Mouse (Mus musculus): Measurements from ENCODE around the gene Slc7a15. TPM values are rescaled to one million over a fixed set of nuclear protein-coding genes. Genes with fewer than 3 reads are reported as not detected.

The Slc7a15 gene
- polyA plus RNA-seq, 1 experiment: 0.06 TPM

- peak overlapping the region; percentile 76 for H3K4me2 ChIP-seq (ENCODE audit: low read depth)
- H3K4me3 ChIP-seq: peak overlapping the region; percentile 100
- peaks cover 35% of the 10 kb centered on the region for H3K79me2 ChIP-seq (ENCODE audit: control insufficient read depth, insufficient read depth)
- no peaks in the 10 kb centered on the region for H3K36me3 ChIP-seq (ENCODE audit: control insufficient read depth, insufficient read depth)
- no peak overlapping the region for H3ac ChIP-seq (ENCODE audit: control insufficient read depth, insufficient read length)
- H3K27me3 ChIP-seq (ENCODE audit: control insufficient read depth, insufficient read depth, insufficient read length): no peaks in the 10 kb centered on the region
- no peak for TF ChIP-seq CEBPB (IDR thresholded peaks at IDR 0.05; ENCODE audit: insufficient read depth, poor library complexity, severe bottlenecking)
- peak; percentile 83 for TF ChIP-seq POLR2AphosphoS2 (IDR thresholded peaks at IDR 0.05; ENCODE audit: insufficient read length, low read depth)
- TF ChIP-seq POLR2A (IDR thresholded peaks at IDR 0.05; ENCODE audit: insufficient read length, low read depth): peak; percentile 10
- TF ChIP-seq MYOD1 (IDR thresholded peaks at IDR 0.05; ENCODE audit: control insufficient read depth in 1 of 3, insufficient read length in 2 of 3, low read depth in 2 of 3): no peak
Measured at GRCm38 (mm10) chr12:8495881-8496678, 102.8 kb downstream of the Slc7a15 start.

DNA sequence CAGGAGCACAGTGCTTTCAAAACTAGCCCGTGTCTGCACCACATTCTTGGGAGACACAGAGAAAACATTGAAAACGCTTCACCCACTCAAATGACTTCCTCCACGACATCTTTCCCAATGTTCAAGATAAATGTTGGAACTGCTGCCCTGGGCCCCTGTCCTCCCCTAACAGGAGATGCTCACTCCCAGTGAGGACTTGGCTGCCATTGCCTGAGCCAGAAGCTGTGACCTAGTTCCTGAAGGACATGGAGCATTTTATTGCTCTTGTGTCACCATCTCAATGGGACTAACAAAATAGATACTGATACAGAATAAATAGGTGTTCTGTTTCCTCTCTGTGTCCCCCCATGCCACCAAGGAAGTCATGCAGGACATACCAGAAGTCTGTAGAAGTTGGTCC is 104.2 kb downstream of the Slc7a15 start:
- Histone ChIP-seq H3ac (ENCODE audit: control insufficient read depth, insufficient read length) (no peak overlapping the region), H3K36me3 (ENCODE audit: control insufficient read depth, insufficient read depth) (no peaks in the 10 kb centered on the region), H3K79me2 (ENCODE audit: control insufficient read depth, insufficient read depth) (peaks cover 28% of the 10 kb centered on the region), H3K4me3 (no peak overlapping the region), H3K4me2 (ENCODE audit: low read depth) (no peak overlapping the region), H3K27me3 (ENCODE audit: control insufficient read depth, insufficient read depth, insufficient read length) (no peaks in the 10 kb centered on the region)
- no peak for TF ChIP-seq E2F4 (IDR thresholded peaks at IDR 0.05; ENCODE audit: insufficient read depth)
- no peak for TF ChIP-seq MYOD1 (IDR thresholded peaks at IDR 0.05; ENCODE audit: control insufficient read depth in 1 of 3, insufficient read length in 2 of 3, low read depth in 2 of 3)
- TF ChIP-seq TCF12 (IDR thresholded peaks at IDR 0.05; ENCODE audit: insufficient read depth, poor library complexity, severe bottlenecking): no peak
- TF ChIP-seq POLR2AphosphoS2 (IDR thresholded peaks at IDR 0.05; ENCODE audit: insufficient read length, low read depth): no peak
- TF ChIP-seq REST (IDR thresholded peaks at IDR 0.05; ENCODE audit: insufficient read depth, insufficient read length): no peak
- TF ChIP-seq TCF3 (IDR thresholded peaks at IDR 0.05; ENCODE audit: insufficient read length, low read depth): no peak
- TF ChIP-seq POLR2A (IDR thresholded peaks at IDR 0.05; ENCODE audit: insufficient read length, low read depth): no peak
- TF ChIP-seq MAX (IDR thresholded peaks at IDR 0.05; ENCODE audit: low read depth): no peak
- no peak for TF ChIP-seq MYOG (IDR thresholded peaks at IDR 0.05; ENCODE audit: control insufficient read depth in 1 of 3, insufficient read depth in 1 of 3, insufficient read length in 2 of 3, low read depth in 2 of 3)
- TF ChIP-seq USF1 (IDR thresholded peaks at IDR 0.05; ENCODE audit: low read depth): no peak
- no peak for TF ChIP-seq CEBPB (IDR thresholded peaks at IDR 0.05; ENCODE audit: insufficient read depth, poor library complexity, severe bottlenecking)
- no peak for TF ChIP-seq SRF (IDR thresholded peaks at IDR 0.05; ENCODE audit: control insufficient read depth, insufficient read length, low read depth)

- no peaks in the 10 kb centered on the region for H3K27me3 ChIP-seq (ENCODE audit: control insufficient read depth, insufficient read depth, insufficient read length)
- no peak overlapping the region for H3K4me2 ChIP-seq (ENCODE audit: low read depth)
- H3K36me3 ChIP-seq (ENCODE audit: control insufficient read depth, insufficient read depth): no peaks in the 10 kb centered on the region
- H3ac ChIP-seq (ENCODE audit: control insufficient read depth, insufficient read length): no peak overlapping the region
- TF ChIP-seq E2F4 (IDR thresholded peaks at IDR 0.05; ENCODE audit: insufficient read depth): no peak
- no peak for TF ChIP-seq TCF12 (IDR thresholded peaks at IDR 0.05; ENCODE audit: insufficient read depth, poor library complexity, severe bottlenecking)
- no peak for TF ChIP-seq TCF3 (IDR thresholded peaks at IDR 0.05; ENCODE audit: insufficient read length, low read depth)
- TF ChIP-seq SRF (IDR thresholded peaks at IDR 0.05; ENCODE audit: control insufficient read depth, insufficient read length, low read depth): no peak
- TF ChIP-seq CEBPB (IDR thresholded peaks at IDR 0.05; ENCODE audit: insufficient read depth, poor library complexity, severe bottlenecking): no peak
- peaks cover 15% of the 10 kb centered on the region for H3K79me2 ChIP-seq (ENCODE audit: control insufficient read depth, insufficient read depth)
- no peak overlapping the region for H3K4me3 ChIP-seq
Measured at GRCm38 (mm10) chr12:8493386-8493785, 105.5 kb downstream of the Slc7a15 start.

DNA sequence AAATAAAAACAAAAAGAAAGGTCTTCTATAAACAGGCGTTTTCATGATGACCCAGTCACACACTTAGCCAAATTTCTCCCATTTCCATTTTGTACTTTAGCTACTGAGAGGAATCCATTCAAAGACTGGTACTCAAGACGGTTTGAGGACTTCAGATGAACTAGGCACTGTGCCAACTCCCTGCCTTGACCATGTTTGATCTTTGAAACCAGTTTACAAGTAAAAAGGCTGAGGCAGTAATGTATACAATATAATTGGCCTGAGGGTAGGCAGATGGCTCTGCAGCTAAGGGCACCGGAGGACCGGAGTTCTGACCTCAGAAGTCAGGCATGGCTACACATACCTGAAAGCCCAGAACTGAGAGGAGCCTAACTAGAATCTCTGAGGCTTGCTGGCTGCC is 109.8 kb downstream of the Slc7a15 start:
- H3K36me3 ChIP-seq (ENCODE audit: control insufficient read depth, insufficient read depth): no peaks in the 10 kb centered on the region
- no peak for TF ChIP-seq POLR2A (IDR thresholded peaks at IDR 0.05; ENCODE audit: insufficient read length, low read depth)
- no peak for TF ChIP-seq REST (IDR thresholded peaks at IDR 0.05; ENCODE audit: insufficient read depth, insufficient read length)
- TF ChIP-seq MYOG (IDR thresholded peaks at IDR 0.05; ENCODE audit: control insufficient read depth in 1 of 3, insufficient read depth in 1 of 3, insufficient read length in 2 of 3, low read depth in 2 of 3): no peak
- no peak for TF ChIP-seq SRF (IDR thresholded peaks at IDR 0.05; ENCODE audit: control insufficient read depth, insufficient read length, low read depth)
- no peak for TF ChIP-seq POLR2AphosphoS2 (IDR thresholded peaks at IDR 0.05; ENCODE audit: insufficient read length, low read depth)

GRCm38 (mm10) chr12:8488652-8488980 is 110.2 kb downstream of the Slc7a15 start:
- Histone ChIP-seq H3ac (ENCODE audit: control insufficient read depth, insufficient read length) (no peak overlapping the region), H3K4me3 (no peak overlapping the region), H3K27me3 (ENCODE audit: control insufficient read depth, insufficient read depth, insufficient read length) (no peaks in the 10 kb centered on the region), H3K79me2 (ENCODE audit: control insufficient read depth, insufficient read depth) (no peaks in the 10 kb centered on the region), H3K4me2 (ENCODE audit: low read depth) (no peak overlapping the region), H3K36me3 (ENCODE audit: control insufficient read depth, insufficient read depth) (no peaks in the 10 kb centered on the region)
- TF ChIP-seq CEBPB (IDR thresholded peaks at IDR 0.05; ENCODE audit: insufficient read depth, poor library complexity, severe bottlenecking): no peak
- no peak for TF ChIP-seq MAX (IDR thresholded peaks at IDR 0.05; ENCODE audit: low read depth)
- TF ChIP-seq POLR2A (IDR thresholded peaks at IDR 0.05; ENCODE audit: insufficient read length, low read depth): no peak
- TF ChIP-seq MYOD1 (IDR thresholded peaks at IDR 0.05; ENCODE audit: control insufficient read depth in 1 of 3, insufficient read length in 2 of 3, low read depth in 2 of 3): no peak
- TF ChIP-seq USF1 (IDR thresholded peaks at IDR 0.05; ENCODE audit: low read depth): no peak
- TF ChIP-seq MYOG (IDR thresholded peaks at IDR 0.05; ENCODE audit: control insufficient read depth in 1 of 3, insufficient read depth in 1 of 3, insufficient read length in 2 of 3, low read depth in 2 of 3): no peak
- no peak for TF ChIP-seq REST (IDR thresholded peaks at IDR 0.05; ENCODE audit: insufficient read depth, insufficient read length)
- no peak for TF ChIP-seq POLR2AphosphoS2 (IDR thresholded peaks at IDR 0.05; ENCODE audit: insufficient read length, low read depth)
- no peak for TF ChIP-seq TCF3 (IDR thresholded peaks at IDR 0.05; ENCODE audit: insufficient read length, low read depth)
- no peak for TF ChIP-seq TCF12 (IDR thresholded peaks at IDR 0.05; ENCODE audit: insufficient read depth, poor library complexity, severe bottlenecking)

More for the DNA sequence above, 109.8 kb downstream of the Slc7a15 start:
- no peak overlapping the region for H3K4me3 ChIP-seq
- no peak overlapping the region for H3ac ChIP-seq (ENCODE audit: control insufficient read depth, insufficient read length)
- H3K4me2 ChIP-seq (ENCODE audit: low read depth): no peak overlapping the region
- no peaks in the 10 kb centered on the region for H3K79me2 ChIP-seq (ENCODE audit: control insufficient read depth, insufficient read depth)
- no peaks in the 10 kb centered on the region for H3K27me3 ChIP-seq (ENCODE audit: control insufficient read depth, insufficient read depth, insufficient read length)

Measured in myocyte (in vitro differentiated cells).